Mouse (Mus musculus) brain, embryonic 14.5 days (tissue): ENCODE measurements around the gene Dcst2. TPM values are rescaled to one million over a fixed set of nuclear protein-coding genes. Genes with fewer than 3 reads are reported as not detected.

Experiments used
- DNase-seq: peaks from one replicate; pipeline ENCODE4 v3.0.0-alpha.2; 2011; ENCODE audit warnings: low read depth
- CTCF ChIP-seq: fragments of 200-500 bp; IDR thresholded peaks from 2 replicates; pipeline ENCODE4 v1.5.1; 2012; ENCODE audit warnings: inconsistent platforms, mild to moderate bottlenecking, moderate library complexity, borderline replicate concordance; ENCODE audit not compliant: insufficient read depth, insufficient read length; ENCODE audit errors: extremely low read depth
- POLR2A ChIP-seq: fragments of 200-500 bp; IDR thresholded peaks from 2 replicates; pipeline ENCODE4 v1.6.1; 2012; ENCODE audit warnings: mild to moderate bottlenecking, inconsistent platforms, borderline replicate concordance; ENCODE audit not compliant: poor library complexity, insufficient read depth, insufficient read length, severe bottlenecking; ENCODE audit errors: extremely low read depth
- polyA plus RNA-seq: library from polyadenylated mRNA; depleted of rRNA; stranded (reverse); fragments of >200 nt; gene quantifications from 2 replicates; pipeline ENCODE4 v1.2.3, GENCODE M21; 2012

The Dcst2 gene
- polyA plus RNA-seq, 1 experiment: 0.38 TPM

GRCm38 (mm10) chr3:89382950-89383349 is 21.2 kb downstream of the Dcst2 start:
- TF ChIP-seq CTCF (no peak), POLR2A (no peak)
- no peak for DNase-seq

- no peak for DNase-seq
- TF ChIP-seq POLR2A (no peak), CTCF (no peak)
These were observed 22.0 kb downstream of the Dcst2 start for GRCm38 (mm10) chr3:89383651-89384255.

- DNase-seq: peak; percentile 14
- TF ChIP-seq POLR2A (no peak), CTCF (no peak)
These were observed 22.7 kb downstream of the Dcst2 start for GRCm38 (mm10) chr3:89384331-89385076.

- no peak for DNase-seq
- TF ChIP-seq CTCF (no peak), POLR2A (no peak)
These were observed 23.7 kb downstream of the Dcst2 start for GRCm38 (mm10) chr3:89385451-89385850.

GRCm38 (mm10) chr3:89386438-89387420 is 25.0 kb downstream of the Dcst2 start:
- no peak for TF ChIP-seq POLR2A
- no peak for TF ChIP-seq CTCF
- no peak for DNase-seq

- no peak for DNase-seq
- TF ChIP-seq CTCF (no peak), POLR2A (no peak)
These were observed 25.9 kb downstream of the Dcst2 start for GRCm38 (mm10) chr3:89387632-89388031.

GRCm38 (mm10) chr3:89388134-89388881 is 26.5 kb downstream of the Dcst2 start:
- TF ChIP-seq CTCF: no peak
- TF ChIP-seq POLR2A: no peak
- peak; percentile 64 for DNase-seq

- DNase-seq: peak; percentile 82
- TF ChIP-seq CTCF: no peak
- TF ChIP-seq POLR2A: no peak
These were observed 27.3 kb downstream of the Dcst2 start for GRCm38 (mm10) chr3:89388901-89389740.

GRCm38 (mm10) chr3:89390111-89390515 is 28.3 kb downstream of the Dcst2 start:
- TF ChIP-seq CTCF: no peak
- peak; percentile 16 for DNase-seq
